In the genomic region with DNA sequence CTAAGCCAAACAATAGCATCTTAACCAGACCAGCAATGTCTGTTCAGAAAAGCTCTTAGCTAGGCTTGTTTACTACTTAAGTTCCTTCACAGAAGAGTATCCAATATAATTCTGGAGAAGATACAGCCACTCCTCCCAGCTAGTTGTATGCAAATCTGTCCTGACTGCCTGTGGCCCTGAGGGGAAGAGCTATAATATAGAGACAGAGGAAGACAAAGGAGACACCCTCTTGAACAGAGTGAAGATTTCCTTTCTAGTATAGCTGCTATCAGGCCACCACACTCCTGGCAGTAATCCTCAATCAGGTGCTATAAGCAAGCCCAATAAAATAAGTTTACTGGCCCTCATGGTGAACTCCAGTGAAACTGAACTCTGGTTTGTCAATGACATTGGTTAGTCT, we compare ENCODE assay signal across 22 mouse cellular contexts.
DNase-seq lines count a peak whose midpoint lies in the region; ATAC-seq and TF ChIP-seq lines count a peak whose summit lies in the region.
"Had no signal": no experiment of that assay in that cellular context is flagged by ENCODE, and none has a peak within 500 bp of the region (broad histone marks: within the 10 kb centered on the region; RNA-seq: fewer than 3 reads in every experiment).

No protein-coding gene starts in this region.

- no peaks in the 10 kb centered on the region for H3K27me3 ChIP-seq in MEL (ENCODE audit: control insufficient read depth in 1 of 2, insufficient read depth in 2 of 2, low read length in 2 of 2)
- H3K27me3 ChIP-seq in thymus, adult 2 months (ENCODE audit: control insufficient read depth, insufficient read depth, low read length) = no peaks in the 10 kb centered on the region
- H3K27me3 ChIP-seq in forebrain, embryonic 14.5 days (replicated peaks; ENCODE audit: control insufficient read depth, insufficient read depth, low read length) = no peaks in the 10 kb centered on the region
- H3K27me3 ChIP-seq: embryonic facial prominence, embryonic 12.5 days; forebrain, embryonic 13.5 days; Patski had no signal

- no peak for TF ChIP-seq POLR2A in MEL (IDR thresholded peaks at IDR 0.05; ENCODE audit: control insufficient read depth in 1 of 2, insufficient read depth in 1 of 2, low read depth in 1 of 2, low read length in 2 of 2, poor library complexity in 1 of 2)
- TF ChIP-seq POLR2A in thymus, adult 2 months (IDR thresholded peaks at IDR 0.05; ENCODE audit: control insufficient read depth, extremely low read depth, insufficient read depth, low read length, poor library complexity) = no peak

- no peak for TF ChIP-seq CTCF in MEL (IDR thresholded peaks at IDR 0.05 in 2 of 3, conservative IDR thresholded peaks at IDR 0.05 in 1 of 3; ENCODE audit: control insufficient read depth in 1 of 3, insufficient read depth in 1 of 3, low read depth in 2 of 3, low read length in 3 of 3, poor library complexity in 1 of 3, severe bottlenecking in 1 of 3)
- TF ChIP-seq CTCF in thymus, adult 2 months (IDR thresholded peaks at IDR 0.05; ENCODE audit: borderline replicate concordance, control insufficient read depth, extremely low read depth, insufficient read depth, low read length, poor library complexity) = no peak
- no peak for TF ChIP-seq CTCF in left cerebral cortex, adult 2 months (IDR thresholded peaks at IDR 0.05)

- intact Hi-C loops in left cerebral cortex, adult 2 months (cut with DNase I) = no loop called here

- TF ChIP-seq RAD21 in MEL (IDR thresholded peaks at IDR 0.05; ENCODE audit: low read depth, low read length) = no peak

- no peak overlapping the region for H3K9ac ChIP-seq in MEL (ENCODE audit: control insufficient read depth, low read depth, low read length, poor library complexity, severe bottlenecking)
- no peak overlapping the region for H3K9ac ChIP-seq in forebrain, embryonic 14.5 days (ENCODE audit: low read length)
- H3K9ac ChIP-seq: embryonic facial prominence, embryonic 12.5 days; forebrain, embryonic 13.5 days had no signal

- ATAC-seq in forebrain, embryonic 14.5 days = no peak
- ATAC-seq: activated CD4-positive, CD25-positive, alpha-beta regulatory T cell, adult 4 months; forebrain, embryonic 13.5 days; forebrain, embryonic 16.5 days; Patski had no signal

- H3K4me1 ChIP-seq in MEL (ENCODE audit: control insufficient read depth in 1 of 2, insufficient read depth in 2 of 2, low read length in 2 of 2) = no peaks in the 10 kb centered on the region
- no peaks in the 10 kb centered on the region for H3K4me1 ChIP-seq in thymus, adult 2 months (replicated peaks; ENCODE audit: control insufficient read depth, insufficient read depth, low read length)
- no peaks in the 10 kb centered on the region for H3K4me1 ChIP-seq in forebrain, embryonic 14.5 days (ENCODE audit: control insufficient read depth, insufficient read depth, low read length)
- H3K4me1 ChIP-seq: embryonic facial prominence, embryonic 10.5 days; embryonic facial prominence, embryonic 12.5 days; forebrain, embryonic 13.5 days had no signal

- TF ChIP-seq EP300 in MEL (IDR thresholded peaks at IDR 0.05; ENCODE audit: low read depth in 1 of 2, low read length in 2 of 2) = no peak

- no peak overlapping the region for H3K27ac ChIP-seq in MEL (ENCODE audit: control insufficient read depth, low read depth, low read length)
- no peak overlapping the region for H3K27ac ChIP-seq in thymus, adult 2 months (ENCODE audit: control insufficient read depth, insufficient read depth, low read length)
- H3K27ac ChIP-seq in forebrain, embryonic 14.5 days (ENCODE audit: low read depth, low read length) = no peak overlapping the region
- no peak overlapping the region for H3K27ac ChIP-seq in left cerebral cortex, adult 2 months
- H3K27ac ChIP-seq: embryonic facial prominence, embryonic 10.5 days; embryonic facial prominence, embryonic 12.5 days; forebrain, embryonic 13.5 days had no signal

- H3K36me3 ChIP-seq in MEL (ENCODE audit: control insufficient read depth in 1 of 2, insufficient read depth in 2 of 2, low read length in 2 of 2) = no peaks in the 10 kb centered on the region; a peak in 1 of 4 replicates
- H3K36me3 ChIP-seq in thymus, adult 2 months (ENCODE audit: control insufficient read depth, insufficient read depth, low read length) = no peaks in the 10 kb centered on the region
- H3K36me3 ChIP-seq in forebrain, embryonic 14.5 days (ENCODE audit: control insufficient read depth, insufficient read depth, low read length) = peaks cover 15% of the 10 kb centered on the region

- no peak overlapping the region for H3K4me2 ChIP-seq in forebrain, embryonic 14.5 days (ENCODE audit: low read length)
- H3K4me2 ChIP-seq: embryonic facial prominence, embryonic 12.5 days; forebrain, embryonic 13.5 days had no signal

- no peaks in the 10 kb centered on the region for H3K79me2 ChIP-seq in MEL (ENCODE audit: control insufficient read depth, insufficient read depth, low read length, poor library complexity)

- no peak overlapping the region for H3K4me3 ChIP-seq in MEL (ENCODE audit: control insufficient read depth in 1 of 2, insufficient read depth in 1 of 2, low read depth in 2 of 2, low read length in 2 of 2)
- H3K4me3 ChIP-seq in thymus, adult 2 months (ENCODE audit: control insufficient read depth, insufficient read depth, low read length) = no peak overlapping the region
- no peak overlapping the region for H3K4me3 ChIP-seq in forebrain, embryonic 14.5 days (ENCODE audit: low read depth, low read length)
- no peak overlapping the region for H3K4me3 ChIP-seq in left cerebral cortex, adult 2 months
- H3K4me3 ChIP-seq: embryonic facial prominence, embryonic 10.5 days; embryonic facial prominence, embryonic 12.5 days; forebrain, embryonic 13.5 days had no signal

- H3K9me3 ChIP-seq in MEL (replicated peaks; ENCODE audit: insufficient read depth, low read length) = no peaks in the 10 kb centered on the region
- H3K9me3 ChIP-seq in forebrain, embryonic 14.5 days (replicated peaks; ENCODE audit: control insufficient read depth, low read length) = no peaks in the 10 kb centered on the region
- H3K9me3 ChIP-seq: embryonic facial prominence, embryonic 10.5 days; embryonic facial prominence, embryonic 12.5 days; forebrain, embryonic 13.5 days; G1E had no signal

- peak; percentile 11 for DNase-seq in MEL (ENCODE audit: low read depth, low spot score)
- peak; percentile 30 for DNase-seq in R1 (ENCODE audit: low read depth, low spot score)
- peak; percentile 29 for DNase-seq in adipocyte (ENCODE audit: low spot score)
- DNase-seq in urinary bladder, postnatal 10 days (ENCODE audit: low spot score) = no peak
- no peak for DNase-seq in thymus, adult 2 months
- no peak for DNase-seq in forebrain, embryonic 14.5 days (ENCODE audit: low spot score)
- DNase-seq in left cerebral cortex, adult 2 months (ENCODE audit: extremely low spot score in 1 of 2, low spot score in 2 of 2) = no peak
- DNase-seq: adrenal gland, adult 2 months; adrenal gland, postnatal 10 days; adrenal gland, postnatal 25 days; cerebellum, adult 11 months; cerebellum, adult 18-20 months; cerebellum, adult 8-10 months; cerebellum, adult 9-11 months; cerebellum, postnatal 25 days had no signal

TF ChIP-seq in MEL, 35 proteins besides CTCF, POLR2A, EP300 and RAD21:
- TF ChIP-seq POLR2AphosphoS5 (IDR thresholded peaks at IDR 0.05; ENCODE audit: borderline replicate concordance, low read depth, low read length) (no peak), MYB (IDR thresholded peaks at IDR 0.05; ENCODE audit: low read depth, low read length) (no peak), BHLHE40 (IDR thresholded peaks at IDR 0.05; ENCODE audit: borderline replicate concordance, low read depth, low read length) (no peak), UBTF (IDR thresholded peaks at IDR 0.05; ENCODE audit: borderline replicate concordance, insufficient read depth, low read depth, low read length) (no peak), ZMIZ1 (IDR thresholded peaks at IDR 0.05; ENCODE audit: low read depth, low read length) (no peak), CHD1 (IDR thresholded peaks at IDR 0.05; ENCODE audit: low read depth, low read length) (no peak), NRF1 (IDR thresholded peaks at IDR 0.05; ENCODE audit: insufficient read depth, low read depth, low read length, poor library complexity, severe bottlenecking) (no peak), ZC3H11A (IDR thresholded peaks at IDR 0.05; ENCODE audit: low read depth, low read length) (no peak), USF1 (IDR thresholded peaks at IDR 0.05; ENCODE audit: low read depth, low read length) (no peak), RCOR1 (IDR thresholded peaks at IDR 0.05; ENCODE audit: low read depth, low read length) (no peak), ZKSCAN1 (IDR thresholded peaks at IDR 0.05; ENCODE audit: low read depth, low read length) (no peak), MAX (IDR thresholded peaks at IDR 0.05; ENCODE audit: low read length) (no peak), ELF1 (IDR thresholded peaks at IDR 0.05; ENCODE audit: low read depth, low read length) (no peak), GATA1 (IDR thresholded peaks at IDR 0.05; ENCODE audit: low read depth, low read length) (no peak), POLR2AphosphoS2 (IDR thresholded peaks at IDR 0.05; ENCODE audit: low read length) (no peak), MAFK (IDR thresholded peaks at IDR 0.05; ENCODE audit: borderline replicate concordance, low read depth, low read length) (no peak), SIN3A (IDR thresholded peaks at IDR 0.05; ENCODE audit: low read length) (no peak), TBP (IDR thresholded peaks at IDR 0.05; ENCODE audit: low read depth, low read length) (no peak), TCF12 (IDR thresholded peaks at IDR 0.05; ENCODE audit: low read depth, low read length) (no peak)

Comparison
In these comparisons a context has a peak if more than half of its experiments do, and no peak if none do; other contexts are left out.
1. DNase-seq: peak in MEL (single experiment), R1 (single experiment) and adipocyte (single experiment); none in urinary bladder, postnatal 10 days (single experiment), thymus, adult 2 months (single experiment), forebrain, embryonic 14.5 days (single experiment) and left cerebral cortex, adult 2 months (0 of 2).